Mouse (Mus musculus) heart, postnatal 0 days (tissue): ENCODE results near the gene Palm2.
A peak's percentile ranks its signal among the peaks of the same experiment; 100 is the strongest.

Source experiments
- CTCF ChIP-seq: IDR thresholded peaks from 2 replicates; pipeline ENCODE4 v1.5.1; 2016; ENCODE audit warnings: antibody characterized with exemption, control low read depth, low read depth
- EP300 ChIP-seq: IDR thresholded peaks from 2 replicates; pipeline ENCODE4 v1.6.1; 2016; ENCODE audit warnings: antibody characterized with exemption, low read depth

- 0 out of 2 replicates have a peak, but pooled peaks have one; percentile 3 for TF ChIP-seq CTCF
- no peak for TF ChIP-seq EP300
Measured at GRCm38 (mm10) chr4:57601458-57601835, 167.4 kb downstream of the Palm2 start.
